Mouse (Mus musculus) erythroid progenitor cell, adult 5-6 weeks (primary cell): ENCODE results near the gene Keap1. TPM values are rescaled to one million over a fixed set of nuclear protein-coding genes. Genes with fewer than 3 reads are reported as not detected.
"Not testable (repeated sequence)": the region's sequence is repeated elsewhere in the genome, so short reads cannot be mapped to it uniquely, and the experiment has no call there.

Experiments used
- ATAC-seq: replicated peaks from 2 replicates; pipeline ENCODE4 v1.8.0; 2016; ENCODE audit warnings: moderate number of reproducible peaks, mild to moderate bottlenecking, moderate TSS enrichment, inconsistent platforms; ENCODE audit not compliant: poor library complexity, low FRiP score, severe bottlenecking
- total RNA-seq, 2 experiments: library from RNA; stranded (forward) in 1 of 2; stranded (reverse) in 1 of 2; fragments of 150-400 nt in 1 of 2; fragments of 186-747, 209-891 nt in 1 of 2; gene quantifications; 2 replicates each; pipeline versions ENCODE4 v1.2.3 to v1.2.4; 2015 to 2017; ENCODE audit warnings: low replicate concordance in 2 of 2

The Keap1 gene
- total RNA-seq, 2 experiments from 2014 or later = 13.8 to 37.0 TPM

DNA sequence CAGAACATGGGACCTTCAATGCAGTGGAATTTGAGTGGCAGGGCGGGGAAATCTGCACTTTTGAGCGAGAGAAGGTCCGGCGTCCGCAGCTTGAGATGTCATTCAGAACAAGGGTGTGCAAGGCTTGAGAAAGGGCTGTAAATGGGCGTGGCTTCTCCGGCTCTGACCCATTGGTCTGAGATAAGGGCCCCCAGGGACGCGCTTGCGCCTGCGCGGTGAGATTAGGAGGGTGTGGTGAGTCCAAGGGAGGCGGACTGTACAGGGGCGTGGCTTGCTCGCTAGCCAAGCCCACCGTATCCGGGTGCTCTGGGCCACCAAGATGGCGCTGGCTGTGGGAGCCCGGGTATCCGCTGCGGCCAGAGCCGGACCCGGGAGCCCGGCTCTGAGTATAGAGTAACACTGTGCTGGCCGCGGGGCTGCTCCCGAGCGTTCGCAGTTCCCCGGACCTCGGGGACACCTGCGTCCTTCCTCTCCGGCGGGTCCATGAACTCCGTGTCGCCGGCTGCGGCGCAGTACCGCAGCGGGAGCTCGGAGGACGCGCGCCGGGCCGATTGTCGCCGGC lies 25.9 kb upstream of the Keap1 start, which contains the start of gene Atg4d:
Gene Atg4d (plus strand): TSS at position 294 of the 562 bp plus-strand sequence.
- peak; percentile 84 for ATAC-seq

DNA sequence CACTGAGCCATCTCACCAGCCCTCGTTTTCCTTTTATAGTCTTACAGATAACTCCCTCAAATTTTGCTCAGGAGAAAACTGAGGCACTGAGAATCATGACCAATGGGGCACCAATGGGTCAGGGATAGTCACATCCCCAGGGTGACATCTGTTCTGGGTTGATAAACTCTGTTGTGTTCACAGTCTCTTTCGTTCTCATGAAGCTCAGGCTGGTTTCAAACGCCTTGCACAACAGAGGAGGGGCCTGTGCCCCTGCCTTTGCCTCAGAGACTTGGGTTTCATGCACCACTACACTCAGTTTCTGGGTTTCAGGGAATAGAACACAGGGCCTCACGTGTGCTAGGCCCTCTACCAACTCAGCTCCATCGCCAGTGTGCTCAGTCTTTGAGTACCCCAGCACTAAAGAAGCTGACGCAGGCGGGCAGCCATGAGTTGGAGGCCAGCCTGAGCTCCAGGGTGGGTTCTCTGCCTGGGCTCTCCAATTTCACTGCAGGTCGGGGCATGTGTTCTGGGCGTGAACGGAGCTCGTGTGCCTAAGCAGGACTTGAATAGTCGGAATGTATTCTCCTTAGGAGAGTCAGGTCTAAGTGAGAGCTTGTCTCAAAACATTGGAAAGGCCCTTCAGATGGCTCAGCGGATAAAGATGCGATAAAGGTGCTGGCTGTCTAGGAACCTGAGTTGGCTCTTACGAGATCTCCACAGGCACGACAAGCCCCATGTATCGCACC lies 25.3 kb upstream of the Keap1 start:
- ATAC-seq = peak; percentile 73

GRCm38 (mm10) chr9:21261831-21262230 lies 22.7 kb upstream of the Keap1 start:
- no peak for ATAC-seq

GRCm38 (mm10) chr9:21260491-21261040 lies 21.4 kb upstream of the Keap1 start:
- no peak for ATAC-seq

DNA sequence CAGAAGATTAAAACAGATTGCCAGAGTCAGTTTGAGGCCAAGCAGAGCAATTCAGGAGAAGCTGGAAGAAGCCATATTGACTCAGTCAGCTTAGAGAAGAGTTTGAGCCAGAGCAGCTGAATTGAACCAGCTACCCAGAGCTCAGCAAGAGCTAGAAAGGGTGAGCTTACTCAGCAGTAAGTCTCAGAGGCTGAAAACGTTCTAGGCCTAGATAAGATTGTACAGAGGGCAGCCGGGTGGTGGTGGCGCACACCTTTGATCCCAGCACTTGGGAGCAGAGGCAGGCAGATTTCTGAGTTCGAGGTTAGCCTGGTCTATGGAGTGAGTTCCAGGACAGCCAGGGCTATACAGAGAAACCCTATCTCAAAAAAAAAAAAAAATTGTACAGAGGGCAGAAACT lies 17.2 kb upstream of the Keap1 start:
- not testable (repeated sequence) for ATAC-seq

GRCm38 (mm10) chr9:21254690-21255089 lies 15.5 kb upstream of the Keap1 start:
- no peak for ATAC-seq

DNA sequence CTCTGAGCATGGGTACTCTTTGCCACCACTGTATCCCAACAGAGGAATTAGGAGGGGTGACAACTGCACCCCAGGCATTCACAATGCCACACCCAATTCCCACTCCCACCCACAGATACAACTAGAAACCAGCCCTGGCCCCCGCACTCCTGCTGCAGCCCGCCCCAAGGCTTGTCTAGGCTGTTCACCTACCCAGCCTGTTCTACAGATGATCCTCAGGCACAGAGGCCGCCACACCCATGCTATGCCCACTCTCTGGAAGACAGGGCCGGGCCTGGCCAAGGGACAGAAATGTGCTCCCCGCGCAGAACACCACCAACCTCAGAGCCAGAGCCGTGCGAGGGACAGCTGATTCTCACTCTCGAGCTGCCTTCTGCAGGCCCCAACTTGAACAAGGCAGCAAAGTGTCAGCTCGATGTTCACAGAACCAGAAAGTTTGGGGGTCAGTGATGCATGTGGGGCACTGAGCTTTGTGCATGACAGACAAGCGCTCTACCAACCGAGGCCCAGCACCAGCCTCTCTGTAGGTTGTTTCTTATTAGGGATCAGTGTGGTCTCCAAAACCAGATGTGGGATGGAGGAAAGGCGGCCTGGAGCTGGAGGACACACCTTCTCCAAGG lies 12.1 kb upstream of the Keap1 start:
- ATAC-seq = 0 out of 2 replicates have a peak, but pooled peaks have one; percentile 46

DNA sequence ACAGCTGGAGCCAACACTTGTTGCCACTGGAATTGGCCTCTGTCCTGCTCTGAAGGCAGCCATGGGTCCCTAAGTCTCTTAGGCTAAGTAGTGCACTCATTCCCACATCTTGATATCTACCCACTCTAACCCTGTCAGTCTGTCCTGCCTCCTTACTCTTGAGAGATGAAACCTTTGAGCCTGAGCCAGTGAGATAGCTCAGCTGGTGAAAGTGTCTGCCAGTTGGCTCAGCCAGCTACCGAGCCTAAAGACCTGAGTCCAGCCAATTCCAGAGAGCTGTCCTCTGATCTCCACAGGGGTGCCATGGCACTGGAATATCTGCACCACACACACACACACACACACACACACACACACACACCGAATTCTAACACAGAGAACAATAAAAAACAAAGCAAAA lies 11.3 kb upstream of the Keap1 start:
- ATAC-seq = no peak

GRCm38 (mm10) chr9:21249629-21250508 lies 10.7 kb upstream of the Keap1 start:
- no peak for ATAC-seq

- ATAC-seq = peak; percentile 40; the same call in 1 of the 2 replicates
Observed at GRCm38 (mm10) chr9:21248326-21248725, 9.2 kb upstream of the Keap1 start, which contains the start of gene S1pr5. Gene S1pr5, minus strand, starts transcription at chr9:21248443.

DNA sequence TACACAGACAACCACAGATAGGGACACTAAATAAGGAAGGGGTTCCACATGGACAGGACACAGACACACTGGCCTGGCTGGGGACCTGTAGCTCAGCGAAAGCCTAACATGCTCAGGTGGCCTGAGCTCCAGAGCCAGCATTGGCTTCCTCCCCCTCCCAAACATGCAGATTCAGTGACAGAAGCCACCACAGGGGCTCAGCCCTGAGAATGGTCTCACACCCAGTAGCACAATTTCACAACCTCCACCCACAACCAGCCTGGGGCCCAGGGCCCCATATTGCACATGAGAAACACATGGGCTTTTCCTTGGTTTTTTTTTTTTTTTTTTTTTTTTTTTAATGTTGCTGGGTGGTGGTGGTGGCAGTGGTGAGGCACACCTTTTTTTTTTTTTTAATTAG lies 7.2 kb upstream of the Keap1 start:
- no peak for ATAC-seq

GRCm38 (mm10) chr9:21245113-21245487 lies 5.9 kb upstream of the Keap1 start:
- no peak for ATAC-seq

- no peak for ATAC-seq
Observed at GRCm38 (mm10) chr9:21244428-21245112, 5.4 kb upstream of the Keap1 start.

DNA sequence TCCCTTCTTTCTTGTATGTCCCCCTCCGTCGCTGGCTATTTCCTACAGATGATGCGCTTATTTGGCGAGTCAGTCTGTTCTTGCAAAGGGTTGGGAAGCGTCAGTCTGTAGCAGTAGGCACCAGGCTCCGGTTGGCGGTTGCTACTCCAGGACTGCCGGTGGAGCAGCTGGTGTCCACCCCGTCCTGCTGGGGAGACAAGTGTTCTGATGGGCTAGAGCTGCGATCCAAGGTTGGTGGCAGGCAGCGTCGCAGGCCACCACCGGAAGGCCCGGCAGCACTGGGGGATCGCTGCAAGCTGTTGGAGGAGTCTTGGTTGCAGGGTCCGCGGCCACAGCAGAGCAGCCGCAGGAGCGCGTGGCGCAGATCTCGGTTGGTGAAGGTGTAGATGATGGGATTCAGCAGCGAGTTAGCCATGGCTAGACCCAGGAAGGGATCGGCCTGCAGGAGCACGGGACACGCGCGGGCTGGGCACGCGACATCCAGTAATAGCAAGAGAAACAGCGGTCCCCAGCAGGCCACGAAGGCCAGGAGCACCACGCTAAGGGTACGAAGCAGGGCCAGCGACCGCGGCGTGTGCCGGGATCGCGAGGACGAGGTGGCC lies 4.8 kb upstream of the Keap1 start:
- no peak for ATAC-seq

DNA sequence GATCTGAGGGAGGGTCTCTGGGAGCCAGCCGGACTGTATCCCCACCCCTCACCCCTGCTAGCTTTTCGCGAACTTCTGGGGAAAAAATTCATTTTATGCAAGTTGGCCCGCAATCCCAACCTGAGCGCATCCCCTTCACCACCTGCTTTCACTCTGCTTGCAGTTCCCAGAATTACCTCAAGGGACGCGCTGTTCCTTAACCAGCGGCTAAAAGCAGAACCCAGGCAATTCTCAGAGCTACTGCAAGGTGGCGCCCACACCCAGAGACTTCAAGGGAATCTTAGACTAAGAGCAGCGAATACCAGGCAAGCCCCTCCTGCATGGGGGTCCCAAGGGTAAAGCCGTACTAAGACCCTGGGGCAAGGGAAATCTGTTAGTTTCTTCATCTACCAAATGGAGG lies 2.2 kb upstream of the Keap1 start:
- ATAC-seq = peak; percentile 75

- peak; percentile 6; the same call in 1 of the 2 replicates for ATAC-seq
Observed at GRCm38 (mm10) chr9:21239465-21239848, 296 bp upstream of the Keap1 start.

DNA sequence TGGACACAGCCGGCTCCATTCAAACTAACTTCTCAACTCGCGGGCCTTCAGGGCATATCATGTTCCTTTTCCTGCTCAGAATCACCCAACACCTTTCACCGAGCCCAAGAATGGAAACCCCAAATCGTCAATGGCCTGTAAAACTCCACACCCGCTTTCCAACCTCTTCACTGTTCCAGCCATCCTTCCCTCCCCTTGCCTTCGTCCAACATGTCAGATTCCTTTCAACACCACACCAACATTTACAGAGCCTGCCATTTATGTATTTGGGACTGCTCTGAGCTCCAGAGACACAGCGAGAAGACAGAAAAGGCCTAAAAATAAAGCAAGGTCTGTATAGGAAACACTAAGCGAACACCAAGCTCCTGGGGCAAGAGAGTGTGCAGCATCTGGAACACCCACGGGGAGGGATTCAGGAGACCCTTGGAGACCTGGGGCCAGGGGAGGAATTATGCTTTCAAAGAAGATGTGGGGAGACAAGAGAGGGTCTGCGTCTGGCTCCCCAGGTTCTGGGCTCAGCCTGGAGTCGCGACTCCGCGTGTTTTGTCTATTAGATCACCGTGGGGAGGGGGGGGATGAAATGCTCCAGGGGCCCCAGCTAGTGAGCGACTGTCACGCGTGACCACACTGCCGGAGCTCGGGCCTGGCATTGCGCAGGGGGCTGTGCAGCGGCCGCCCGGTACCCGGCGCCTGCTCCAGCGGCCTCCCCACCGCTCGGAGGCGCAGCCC lies 993 bp downstream of the Keap1 start:
- no peak for ATAC-seq

DNA sequence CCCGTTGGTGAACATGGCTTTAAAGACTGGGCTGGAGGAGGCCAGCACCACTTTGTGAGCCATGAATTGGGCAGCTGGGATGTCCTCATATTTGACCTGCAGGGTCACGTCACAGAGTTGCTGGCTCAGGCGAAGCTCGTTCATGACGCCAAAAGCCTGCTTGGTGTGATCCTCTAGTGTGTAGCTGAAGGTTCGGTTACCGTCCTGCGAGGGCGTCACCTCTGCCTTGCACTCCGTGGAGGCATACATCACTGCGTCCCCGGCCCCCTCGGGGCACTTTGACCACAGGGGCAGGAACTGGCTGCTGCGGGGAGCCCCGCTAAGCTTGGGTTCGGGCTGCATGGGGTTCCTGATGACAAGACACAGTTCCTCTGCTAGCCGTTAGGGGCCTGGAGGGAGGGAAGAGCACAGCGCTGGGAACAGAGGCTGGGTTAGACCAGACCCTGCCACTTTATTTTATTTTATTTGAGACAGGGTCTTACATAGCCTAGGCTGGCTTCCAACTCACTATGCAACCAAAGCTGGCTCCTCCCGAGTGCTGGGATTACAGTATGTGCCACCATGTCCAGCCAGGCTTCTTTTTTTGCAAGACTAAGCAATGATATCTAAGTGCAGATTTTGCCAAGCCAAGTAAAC lies 1.7 kb downstream of the Keap1 start:
- peak; percentile 54 for ATAC-seq
